Mouse (Mus musculus) liver, embryonic 16.5 days (tissue): ENCODE data around the gene Gfod2. TPM values are rescaled to one million over a fixed set of nuclear protein-coding genes. Genes with fewer than 3 reads are reported as not detected.

Experiments used
- ATAC-seq: fragments of 200-750 bp; cut with Nextera tagmentation; 2 replicates; pipeline ENCODE4 v1.8.0; 2017; ENCODE audit warnings: low read depth, mild to moderate bottlenecking, moderate number of reproducible peaks, moderate library complexity
- H3K27ac ChIP-seq: fragments of 300-500 bp; sonication (generic); 2 replicates; pipeline ENCODE4 v1.5.1; 2014; ENCODE audit warnings: mild to moderate bottlenecking, low read length
- H3K27me3 ChIP-seq: fragments of 300-500 bp; sonication (generic); 2 replicates; pipeline ENCODE4 v1.6.1; 2014; ENCODE audit warnings: low read depth, low read length, mixed read lengths; ENCODE audit not compliant: control insufficient read depth, insufficient read depth
- H3K36me3 ChIP-seq: fragments of 300-500 bp; sonication (generic); 2 replicates; pipeline ENCODE4 v1.6.1; 2014; ENCODE audit warnings: mild to moderate bottlenecking; ENCODE audit not compliant: control insufficient read depth, insufficient read depth
- H3K4me1 ChIP-seq: fragments of 300-500 bp; sonication (generic); 2 replicates; pipeline ENCODE4 v1.6.1; 2014; ENCODE audit warnings: low read depth, low read length, mixed read lengths; ENCODE audit not compliant: control insufficient read depth
- H3K4me2 ChIP-seq: fragments of 300-500 bp; sonication (generic); 2 replicates; pipeline ENCODE4 v1.6.1; 2014; ENCODE audit warnings: low read depth, low read length, mixed read lengths
- H3K4me3 ChIP-seq: fragments of 300-500 bp; sonication (generic); 2 replicates; pipeline ENCODE4 v1.5.1; 2014; ENCODE audit warnings: low read depth, mild to moderate bottlenecking, low read length
- H3K9ac ChIP-seq: fragments of 300-500 bp; sonication (generic); 2 replicates; pipeline ENCODE4 v1.6.1; 2014; ENCODE audit warnings: low read depth, low read length
- H3K9me3 ChIP-seq: fragments of 300-500 bp; sonication (generic); replicated peaks from 2 replicates; pipeline ENCODE4 v1.6.1; 2016; ENCODE audit warnings: low read length; ENCODE audit not compliant: control insufficient read depth
- WGBS: fragments of 180-500 bp; shearing (Covaris S2); extraction: QIAGEN DNeasy Blood & Tissue Kit; methylation state at CpG from one replicate; pipeline ENCODE4 v1.1.7; 2014; ENCODE audit not compliant: insufficient replicate concordance; 5-methylcytosine and 5-hydroxymethylcytosine counted together
- polyA plus RNA-seq: library from polyadenylated mRNA; unstranded; fragments of >200 nt; fragmentation: Nextera tagmentation; extraction: Ambion mirVana; gene quantifications from 2 replicates; pipeline ENCODE4 v1.2.1, GENCODE M21; 2015

Gene Gfod2
- polyA plus RNA-seq, result 1.6 and 1.8 TPM in 2 replicates

- peak within 1 kb of the TSS; percentile 93 for H3K4me3 ChIP-seq
- H3K4me2 ChIP-seq, result peak within 1 kb of the TSS; percentile 99
- no peaks in the 10 kb centered on the region for H3K27me3 ChIP-seq
- no peaks in the 10 kb centered on the region for H3K9me3 ChIP-seq
- peak within 1 kb of the TSS; percentile 80 for H3K9ac ChIP-seq
- H3K4me1 ChIP-seq, result peaks cover 11% of the 10 kb centered on the region
- ATAC-seq, result peak; percentile 98
- WGBS, result 3% methylated on average over 57 of the region's 57 CpGs
- no peaks in the 10 kb centered on the region for H3K36me3 ChIP-seq
- peak within 1 kb of the TSS; percentile 57 for H3K27ac ChIP-seq
Observed at GRCm38 (mm10) chr8:105758277-105759108, at the start of gene Gfod2. TSS of gene Gfod2 (minus strand) at chr8:105758664.

GRCm38 (mm10) chr8:105807766-105808165, 49.3 kb upstream of the Gfod2 start:
- no peaks in the 10 kb centered on the region for H3K27me3 ChIP-seq
- no peaks in the 10 kb centered on the region for H3K9me3 ChIP-seq
- peaks cover 83% of the 10 kb centered on the region for H3K4me1 ChIP-seq
- H3K27ac ChIP-seq, result peak overlapping the region; percentile 39
- H3K36me3 ChIP-seq, result peaks cover 74% of the 10 kb centered on the region
- H3K4me2 ChIP-seq, result no peak overlapping the region
- ATAC-seq, result no peak
- no peak overlapping the region for H3K9ac ChIP-seq
- 80% methylated on average over 5 of the region's 5 CpGs for WGBS
- H3K4me3 ChIP-seq, result no peak overlapping the region

GRCm38 (mm10) chr8:105805964-105806363, 47.5 kb upstream of the Gfod2 start:
- H3K9ac ChIP-seq, result no peak overlapping the region
- no peak for ATAC-seq
- H3K36me3 ChIP-seq, result peaks cover 60% of the 10 kb centered on the region
- no peak overlapping the region for H3K4me3 ChIP-seq
- H3K27ac ChIP-seq, result peak overlapping the region; percentile 73
- H3K27me3 ChIP-seq, result no peaks in the 10 kb centered on the region
- H3K4me2 ChIP-seq, result no peak overlapping the region
- H3K9me3 ChIP-seq, result no peaks in the 10 kb centered on the region
- WGBS, result 30% methylated on average over 1 of the region's 1 CpGs
- H3K4me1 ChIP-seq, result peaks cover 74% of the 10 kb centered on the region

GRCm38 (mm10) chr8:105805346-105805745, 46.9 kb upstream of the Gfod2 start:
- H3K4me1 ChIP-seq, result peaks cover 74% of the 10 kb centered on the region
- WGBS, result 72% methylated on average over 3 of the region's 3 CpGs
- H3K4me2 ChIP-seq, result no peak overlapping the region
- H3K36me3 ChIP-seq, result peaks cover 58% of the 10 kb centered on the region
- no peak overlapping the region for H3K4me3 ChIP-seq
- no peaks in the 10 kb centered on the region for H3K27me3 ChIP-seq
- H3K9ac ChIP-seq, result no peak overlapping the region
- no peak for ATAC-seq
- H3K27ac ChIP-seq, result peak overlapping the region; percentile 66
- no peaks in the 10 kb centered on the region for H3K9me3 ChIP-seq

DNA sequence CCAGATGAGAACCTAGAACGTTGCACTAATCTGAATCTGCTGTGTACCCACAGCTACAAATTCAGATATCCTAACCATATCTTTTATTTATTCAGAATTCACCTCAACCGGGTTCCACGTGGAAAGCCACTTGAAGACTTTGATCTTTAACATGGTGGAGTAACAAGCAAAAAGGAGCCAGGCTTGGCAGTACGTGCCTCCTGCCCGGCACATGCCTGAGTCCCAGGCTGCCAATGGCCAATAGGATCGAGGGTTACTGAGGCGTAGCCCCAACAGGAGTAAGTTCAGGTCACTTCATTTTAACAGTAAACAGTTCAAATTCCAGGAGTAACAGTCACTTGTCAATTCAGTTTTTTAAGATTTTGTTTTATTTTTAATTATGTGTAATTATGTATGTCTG, 46.3 kb upstream of the Gfod2 start:
- Histone ChIP-seq H3K4me3 (no peak overlapping the region), H3K36me3 (peaks cover 57% of the 10 kb centered on the region), H3K4me1 (peaks cover 77% of the 10 kb centered on the region), H3K9me3 (no peaks in the 10 kb centered on the region), H3K9ac (peak overlapping the region; percentile 31), H3K27ac (peak overlapping the region; percentile 66), H3K4me2 (no peak overlapping the region), H3K27me3 (no peaks in the 10 kb centered on the region)
- ATAC-seq, result no peak
- WGBS, result 81% methylated on average over 7 of the region's 7 CpGs

- Histone ChIP-seq H3K4me3 (peak overlapping the region; percentile 50), H3K4me2 (peak overlapping the region; percentile 75), H3K36me3 (peaks cover 45% of the 10 kb centered on the region), H3K9me3 (no peaks in the 10 kb centered on the region), H3K27me3 (no peaks in the 10 kb centered on the region), H3K9ac (peak overlapping the region; percentile 69), H3K4me1 (peaks cover 77% of the 10 kb centered on the region), H3K27ac (peak overlapping the region; percentile 99)
- 32% methylated on average over 6 of the region's 6 CpGs for WGBS
- peak; percentile 95 for ATAC-seq
Observed at GRCm38 (mm10) chr8:105801153-105801904, 42.9 kb upstream of the Gfod2 start.

DNA sequence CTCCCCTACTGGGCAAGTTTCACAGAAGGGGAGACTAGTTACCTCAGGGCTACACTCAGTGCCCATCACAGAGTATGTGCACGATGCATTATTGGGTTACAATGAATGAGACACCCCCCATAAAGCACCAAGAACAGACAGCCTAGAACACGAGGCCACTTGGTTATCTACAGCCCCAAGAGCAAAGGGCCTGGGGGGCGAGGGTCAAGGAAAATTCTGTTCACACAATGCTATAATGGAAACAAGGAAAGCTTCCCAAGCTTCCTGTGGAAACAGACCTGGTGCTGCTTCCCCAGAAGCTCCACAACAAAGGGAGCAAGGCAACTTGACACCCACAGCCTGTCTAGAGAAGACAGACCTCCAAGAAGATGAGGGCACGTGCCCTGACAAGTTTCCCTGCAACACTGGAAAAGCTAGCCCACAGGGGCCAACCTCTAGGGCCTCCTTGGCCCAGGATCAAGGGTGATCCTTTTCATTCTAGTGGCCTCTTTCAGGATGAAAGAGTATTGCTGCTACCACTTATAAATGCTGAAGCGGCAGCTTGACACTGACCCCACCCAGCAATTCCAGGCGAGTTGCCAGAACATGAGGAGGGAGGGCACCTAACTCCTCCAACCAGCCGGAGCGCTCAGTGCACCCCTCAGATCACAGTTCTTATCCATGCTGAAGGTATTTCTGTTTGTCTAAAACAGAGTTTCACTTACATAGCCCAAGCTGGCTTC, 40.8 kb upstream of the Gfod2 start:
- Histone ChIP-seq H3K9ac (peak overlapping the region; percentile 69), H3K36me3 (peaks cover 43% of the 10 kb centered on the region), H3K4me2 (peak overlapping the region; percentile 75), H3K27me3 (no peaks in the 10 kb centered on the region), H3K9me3 (no peaks in the 10 kb centered on the region), H3K4me3 (peak overlapping the region; percentile 50), H3K27ac (peak overlapping the region; percentile 99), H3K4me1 (peaks cover 79% of the 10 kb centered on the region)
- 35% methylated on average over 8 of the region's 8 CpGs for WGBS
- peak; percentile 44 for ATAC-seq

DNA sequence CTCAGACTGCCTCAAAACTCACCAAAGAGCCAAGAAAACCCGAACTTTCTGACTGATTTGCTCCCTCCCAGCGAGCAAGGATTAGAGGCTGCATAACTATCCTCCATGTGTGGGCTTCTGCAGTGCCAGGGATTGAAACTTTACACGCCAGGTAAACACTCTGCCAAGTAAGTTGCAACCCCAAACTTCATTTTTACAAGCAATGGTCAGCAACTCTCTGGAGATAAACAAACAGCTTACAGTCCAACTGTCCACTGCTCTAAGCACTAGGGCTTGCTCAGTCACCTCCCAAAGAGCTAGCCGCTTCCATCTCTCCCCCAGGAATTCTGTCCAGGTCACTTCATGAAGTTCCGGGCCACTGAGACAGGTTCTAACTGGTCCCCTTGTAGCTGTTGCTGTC, 39.9 kb upstream of the Gfod2 start:
- H3K4me1 ChIP-seq, result peaks cover 81% of the 10 kb centered on the region
- no peak overlapping the region for H3K4me3 ChIP-seq
- peak overlapping the region; percentile 0; the same call in 1 of the 2 replicates for H3K9ac ChIP-seq
- ATAC-seq, result no peak
- H3K9me3 ChIP-seq, result no peaks in the 10 kb centered on the region
- no peaks in the 10 kb centered on the region for H3K27me3 ChIP-seq
- peak overlapping the region; percentile 75; the same call in 1 of the 2 replicates for H3K4me2 ChIP-seq
- WGBS, result 83% methylated on average over 5 of the region's 5 CpGs
- peak overlapping the region; percentile 99 for H3K27ac ChIP-seq
- H3K36me3 ChIP-seq, result peaks cover 39% of the 10 kb centered on the region
